Comparison of ENCODE assay signal across 7 mouse cellular contexts in genomic region chr2:92987108-92987618, GRCm38 (mm10). TPM values are rescaled to one million over a fixed set of nuclear protein-coding genes. Genes with fewer than 3 reads are reported as not detected.
DNase-seq lines count a peak whose midpoint lies in the region; ATAC-seq and TF ChIP-seq lines count a peak whose summit lies in the region.

No protein-coding gene starts in this region.

- DNase-seq in kidney, adult 18-20 months, result no peak
- peak; percentile 44 for DNase-seq in lung, postnatal 14 days
- no peak for DNase-seq in embryo, embryonic 9.5 days (ENCODE audit: extremely low spot score)
- DNase-seq in frontal cortex, postnatal 25 days (ENCODE audit: low spot score in 2 of 2), result no peak

- no peak for ATAC-seq in kidney, embryonic 16.5 days (ENCODE audit: low FRiP score, low TSS enrichment)
- ATAC-seq in embryonic facial prominence, embryonic 13.5 days (ENCODE audit: insufficient number of reproducible peaks, insufficient read depth, low FRiP score, low TSS enrichment, low read depth), result no peak
- ATAC-seq in intestine, postnatal 0 days, result no peak

- H3K4me1 ChIP-seq in kidney, embryonic 16.5 days (ENCODE audit: insufficient read depth, low read length), result peaks cover 24% of the 10 kb centered on the region
- peaks cover 43% of the 10 kb centered on the region for H3K4me1 ChIP-seq in embryonic facial prominence, embryonic 13.5 days
- H3K4me1 ChIP-seq in intestine, postnatal 0 days (replicated peaks; ENCODE audit: control insufficient read depth, insufficient read depth, low read length), result 0 out of 2 replicates have a peak, but pooled peaks cover 3% of the 10 kb centered on the region

- H3K9ac ChIP-seq in kidney, embryonic 16.5 days (replicated peaks; ENCODE audit: low read length), result peak overlapping the region; percentile 31; the same call in 1 of the 2 replicates
- 0 out of 2 replicates have a peak overlapping the region, but pooled peaks have one; percentile 36 for H3K9ac ChIP-seq in embryonic facial prominence, embryonic 13.5 days
- H3K9ac ChIP-seq in intestine, postnatal 0 days (ENCODE audit: low read depth, low read length), result no peak overlapping the region; the same call in 1 of the 2 replicates

- H3K4me3 ChIP-seq in kidney, embryonic 16.5 days (ENCODE audit: low read length), result no peak overlapping the region
- H3K4me3 ChIP-seq in embryonic facial prominence, embryonic 13.5 days, result no peak overlapping the region
- H3K4me3 ChIP-seq in intestine, postnatal 0 days (ENCODE audit: low read depth, low read length), result no peak overlapping the region

- H3K9me3 ChIP-seq in kidney, embryonic 16.5 days (ENCODE audit: low read length), result no peaks in the 10 kb centered on the region
- H3K9me3 ChIP-seq in embryonic facial prominence, embryonic 13.5 days, result no peaks in the 10 kb centered on the region
- H3K9me3 ChIP-seq in intestine, postnatal 0 days (ENCODE audit: control insufficient read depth), result no peaks in the 10 kb centered on the region

- 0 out of 2 replicates have a peak, but pooled peaks have one; percentile 32 for TF ChIP-seq CTCF in intestine, postnatal 0 days (IDR thresholded peaks at IDR 0.05; ENCODE audit: low read depth)

- H3K27ac ChIP-seq in kidney, embryonic 16.5 days (ENCODE audit: low read length), result peak overlapping the region; percentile 82
- peak overlapping the region; percentile 80; the same call in 1 of the 2 replicates for H3K27ac ChIP-seq in embryonic facial prominence, embryonic 13.5 days
- H3K27ac ChIP-seq in intestine, postnatal 0 days (ENCODE audit: low read depth, low read length), result no peak overlapping the region; the same call in 1 of the 2 replicates

- H3K36me3 ChIP-seq in kidney, embryonic 16.5 days (ENCODE audit: insufficient read depth, low read length), result peaks cover 32% of the 10 kb centered on the region
- peaks cover 81% of the 10 kb centered on the region for H3K36me3 ChIP-seq in embryonic facial prominence, embryonic 13.5 days
- peaks cover 38% of the 10 kb centered on the region for H3K36me3 ChIP-seq in intestine, postnatal 0 days (ENCODE audit: control insufficient read depth, insufficient read depth)

- H3K27me3 ChIP-seq in kidney, embryonic 16.5 days (ENCODE audit: insufficient read depth, low read length), result no peaks in the 10 kb centered on the region
- H3K27me3 ChIP-seq in embryonic facial prominence, embryonic 13.5 days, result no peaks in the 10 kb centered on the region
- H3K27me3 ChIP-seq in intestine, postnatal 0 days (replicated peaks; ENCODE audit: control insufficient read depth, insufficient read depth, low read length), result no peaks in the 10 kb centered on the region

- no peak overlapping the region for H3K4me2 ChIP-seq in kidney, embryonic 16.5 days (replicated peaks; ENCODE audit: low read depth, low read length)
- H3K4me2 ChIP-seq in embryonic facial prominence, embryonic 13.5 days, result no peak overlapping the region
- no peak overlapping the region for H3K4me2 ChIP-seq in intestine, postnatal 0 days (replicated peaks; ENCODE audit: low read depth)

- 78% methylated on average over 7 of the region's 7 CpGs for WGBS in kidney, embryonic 16.5 days
- 76% methylated on average over 7 of the region's 7 CpGs for WGBS in embryonic facial prominence, embryonic 13.5 days
- WGBS in intestine, postnatal 0 days, result 86% methylated on average over 7 of the region's 7 CpGs

RNA-seq across cellular contexts. Expression of gene Prdm11, which starts 58.8 kb away (rescaled TPM):
- 5.5 and 6.2 TPM in 2 replicates for polyA plus RNA-seq in kidney, embryonic 16.5 days (2015; fragmentation: Nextera tagmentation; extraction: Ambion mirVana)
- 7.8 and 8.7 TPM in 2 replicates for polyA plus RNA-seq in embryonic facial prominence, embryonic 13.5 days (2015; fragmentation: Nextera tagmentation; extraction: Ambion mirVana)
- polyA plus RNA-seq in intestine, postnatal 0 days (2015; fragmentation: Nextera tagmentation; extraction: Ambion mirVana), result 2.3 and 2.6 TPM in 2 replicates
